Mouse (Mus musculus) G1E (cell line): ENCODE results near the gene Pds5b.

Source experiments
- CTCF ChIP-seq: IDR thresholded peaks from 2 replicates; pipeline ENCODE4 v1.5.1; 2012; ENCODE audit warnings: low read depth, low read length, inconsistent platforms, mixed read lengths
- GATA1 ChIP-seq: IDR thresholded peaks from 2 replicates; pipeline ENCODE4 v1.6.1; 2012; ENCODE audit warnings: borderline replicate concordance, low read length, inconsistent platforms, mixed read lengths
- GATA2 ChIP-seq: IDR thresholded peaks from 2 replicates; pipeline ENCODE4 v1.6.1; 2012; ENCODE audit warnings: low read depth, low read length, inconsistent platforms, borderline replicate concordance
- TAL1 ChIP-seq: conservative IDR thresholded peaks from 2 replicates; pipeline ENCODE4 v1.6.1; 2012; ENCODE audit warnings: low read depth, low read length, inconsistent platforms, mixed read lengths

GRCm38 (mm10) chr5:150711503-150711902 lies 38.0 kb downstream of the Pds5b start:
- TF ChIP-seq TAL1 = no peak
- no peak for TF ChIP-seq CTCF
- no peak for TF ChIP-seq GATA2
- no peak for TF ChIP-seq GATA1
